Mouse (Mus musculus) bone marrow, adult 2 months (tissue): ENCODE results near the gene Cacna1c. TPM values are rescaled to one million over a fixed set of nuclear protein-coding genes. Genes with fewer than 3 reads are reported as not detected.

Experiments
- H3K27ac ChIP-seq: fragments of 200-500 bp; 2 replicates; pipeline ENCODE4 v1.5.1; 2012; ENCODE audit warnings: low read depth, mild to moderate bottlenecking, control low read depth, inconsistent platforms, low read length; ENCODE audit not compliant: control insufficient read depth, poor library complexity, insufficient read depth
- H3K4me1 ChIP-seq: fragments of 200-500 bp; 2 replicates; pipeline ENCODE4 v1.6.1; 2011; ENCODE audit warnings: low read length; ENCODE audit not compliant: control insufficient read depth, insufficient read depth
- H3K4me3 ChIP-seq: fragments of 200-500 bp; replicated peaks from 2 replicates; pipeline ENCODE3; 2011; ENCODE audit warnings: mild to moderate bottlenecking, low read depth, low read length, control low read depth; ENCODE audit not compliant: control insufficient read depth
- CTCF ChIP-seq: fragments of 200-500 bp; IDR thresholded peaks from 2 replicates; pipeline ENCODE4 v1.5.1; 2011; ENCODE audit warnings: low read length, control low read depth; ENCODE audit not compliant: control insufficient read depth, insufficient read depth
- POLR2A ChIP-seq: fragments of 200-500 bp; IDR thresholded peaks from 2 replicates; pipeline ENCODE4 v1.6.1; 2011; ENCODE audit warnings: low read depth, mild to moderate bottlenecking, control low read depth, low read length, borderline replicate concordance; ENCODE audit not compliant: control insufficient read depth
- WGBS: fragments of 180-500 bp; shearing (Covaris S2); methylation state at CpG from one replicate; pipeline ENCODE4 v1.1.7; 2018; 5-methylcytosine and 5-hydroxymethylcytosine counted together
- polyA plus RNA-seq: library from polyadenylated mRNA; stranded (reverse); fragments of >200 nt; gene quantifications from 2 replicates; pipeline ENCODE4 v1.2.4, GENCODE M21; 2011; ENCODE audit warnings: low replicate concordance; ENCODE audit not compliant: missing spikeins, insufficient read depth, insufficient read length

Gene Cacna1c
- polyA plus RNA-seq, 1 experiment = 3.1 TPM

DNA sequence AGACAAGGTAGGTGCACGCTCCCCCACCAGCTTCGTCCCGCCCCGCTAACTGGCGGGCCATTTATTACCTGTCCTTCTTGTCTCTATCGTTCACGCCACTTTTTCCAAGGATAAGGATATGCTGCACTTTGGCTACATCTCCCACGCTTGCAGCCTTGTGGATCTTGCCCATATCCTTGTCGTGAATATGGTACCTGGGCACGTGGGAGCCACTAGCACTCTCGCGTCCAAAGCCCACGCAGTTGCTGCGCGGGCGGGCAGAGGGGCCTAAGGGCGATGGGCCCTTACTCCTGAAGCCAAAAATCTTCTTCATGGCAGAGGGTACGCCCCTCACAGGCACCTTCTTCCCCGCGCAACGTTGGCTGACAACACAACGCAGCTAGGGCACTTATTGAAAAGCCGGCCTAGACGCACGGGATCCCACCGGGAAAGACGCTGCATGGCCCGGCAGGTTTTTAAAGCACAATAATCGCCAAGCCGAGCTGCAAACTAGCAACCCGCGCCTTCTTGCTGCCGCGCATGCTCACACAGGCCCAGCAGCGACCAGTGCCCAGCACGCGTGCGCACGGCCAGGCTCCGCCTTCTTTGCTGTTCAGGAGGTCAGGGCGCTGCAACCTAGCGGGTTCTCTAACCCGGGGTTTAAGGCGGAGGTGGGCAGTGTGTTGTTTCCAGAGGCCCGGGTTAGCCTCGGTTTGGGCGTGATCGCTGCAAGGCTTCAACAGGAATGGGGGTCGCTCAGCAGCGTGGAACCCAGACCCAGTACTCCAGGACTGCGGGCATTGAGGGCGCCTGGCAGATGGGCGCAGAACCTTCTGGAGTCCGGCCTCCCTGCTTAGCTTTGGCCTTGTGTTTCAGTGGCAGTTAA, 634.2 kb downstream of the Cacna1c start, which contains the start of gene Ankrd26:
TSS of gene Ankrd26 (minus strand) at position 482 of the 865 bp plus-strand sequence.
- Histone ChIP-seq H3K4me3 (peak within 1 kb of the TSS; percentile 90), H3K27ac (peak within 1 kb of the TSS; percentile 53), H3K4me1 (peaks cover 1% of the 10 kb centered on the region; the same call in 1 of the 2 replicates)
- WGBS = 1% methylated on average over 54 of the region's 54 CpGs
- TF ChIP-seq CTCF (no peak), POLR2A (peak; percentile 63; the same call in 1 of the 2 replicates)

DNA sequence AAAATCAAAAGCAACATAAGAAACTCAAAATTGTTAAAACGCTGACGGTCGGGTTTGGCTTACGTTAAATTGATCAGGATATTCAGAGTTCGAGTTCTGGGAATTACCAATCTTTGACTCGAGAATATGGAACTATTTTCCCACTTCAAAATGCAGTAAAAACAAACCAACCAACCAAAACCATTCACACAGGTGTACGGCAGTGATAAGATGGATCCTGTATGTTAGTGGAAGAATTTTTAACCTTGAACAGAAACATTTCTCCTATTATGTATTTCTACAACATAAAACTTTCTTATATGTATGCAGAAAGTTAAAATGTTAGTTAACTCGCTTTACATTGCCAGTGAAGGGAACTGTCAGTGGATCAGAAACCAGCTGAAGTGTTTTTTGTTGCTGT, 635.0 kb downstream of the Cacna1c start:
- TF ChIP-seq CTCF (no peak), POLR2A (no peak)
- H3K27ac ChIP-seq = no peak overlapping the region
- 68% methylated on average over 8 of the region's 8 CpGs for WGBS
- peak overlapping the region; percentile 90 for H3K4me3 ChIP-seq
- H3K4me1 ChIP-seq = peaks cover 1% of the 10 kb centered on the region; the same call in 1 of the 2 replicates

DNA sequence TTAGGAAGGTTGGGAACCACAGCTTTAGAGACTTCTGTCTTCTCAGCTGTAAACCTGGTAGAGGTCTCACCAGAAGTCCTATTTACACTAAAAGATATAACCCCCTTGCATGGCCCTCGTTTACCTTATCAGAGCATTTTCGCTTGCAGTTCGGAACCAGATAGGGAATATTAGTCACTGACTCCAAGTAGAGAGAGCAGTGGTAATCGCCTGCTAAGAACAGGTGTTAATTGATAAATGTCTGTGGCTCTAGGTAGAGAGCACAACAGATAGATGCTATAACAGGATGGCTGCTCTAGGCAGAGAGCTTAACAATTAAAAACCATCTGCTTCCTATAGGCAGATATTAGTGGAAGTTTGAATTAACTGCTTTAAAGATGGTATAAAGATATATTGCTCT, 657.6 kb downstream of the Cacna1c start:
- no peaks in the 10 kb centered on the region for H3K4me1 ChIP-seq
- TF ChIP-seq CTCF = no peak
- no peak for TF ChIP-seq POLR2A
- H3K4me3 ChIP-seq = no peak overlapping the region
- WGBS = 81% methylated on average over 4 of the region's 4 CpGs
- no peak overlapping the region for H3K27ac ChIP-seq

Other genes starting within 250 kb of the Cacna1c start
- gene Dcp1b, start 21.2 kb downstream of the Cacna1c start, polyA plus RNA-seq = 2.9 and 4.3 TPM in 2 replicates
- 0.16 and 7.1 TPM in 2 replicates for gene Cacna2d4, start 40.1 kb upstream of the Cacna1c start, polyA plus RNA-seq
- not detected in 2 replicates for gene Lrtm2, start 134.3 kb upstream of the Cacna1c start, polyA plus RNA-seq
- gene Adipor2, start 221.3 kb upstream of the Cacna1c start, polyA plus RNA-seq = 21.1 and 30.2 TPM in 2 replicates